Mouse (Mus musculus) naive thymus-derived CD4-positive, alpha-beta T cell, adult 2 months (primary cell): Measurements from ENCODE around the gene Gm10309.
A peak's percentile ranks its signal among the peaks of the same experiment; 100 is the strongest.
"Not testable (repeated sequence)": the region's sequence is repeated elsewhere in the genome, so short reads cannot be mapped to it uniquely, and the experiment has no call there.

Experiments
- DNase-seq: peaks from one replicate; pipeline ENCODE4 v3.0.0-alpha.2; 2011; ENCODE audit warnings: low read depth

The Gm10309 gene

GRCm38 (mm10) chr17:86514974-86515620, 10.1 kb upstream of the Gm10309 start:
- no peak for DNase-seq

GRCm38 (mm10) chr17:86509871-86510270, 4.8 kb upstream of the Gm10309 start:
- DNase-seq: no peak

- DNase-seq: no peak
Observed at GRCm38 (mm10) chr17:86508212-86508490, 3.1 kb upstream of the Gm10309 start.

- no peak for DNase-seq
Observed at GRCm38 (mm10) chr17:86507342-86508211, 2.5 kb upstream of the Gm10309 start.

- no peak for DNase-seq
Observed at GRCm38 (mm10) chr17:86506881-86507280, 1.8 kb upstream of the Gm10309 start.

GRCm38 (mm10) chr17:86503208-86503897, 1.7 kb downstream of the Gm10309 start:
- DNase-seq: no peak

- DNase-seq: no peak
Observed at GRCm38 (mm10) chr17:86501393-86501792, 3.6 kb downstream of the Gm10309 start.

GRCm38 (mm10) chr17:86499359-86500045, 5.5 kb downstream of the Gm10309 start:
- DNase-seq: no peak

- no peak for DNase-seq
Observed at GRCm38 (mm10) chr17:86497302-86497701, 7.7 kb downstream of the Gm10309 start.

- DNase-seq: peak; percentile 56
Observed at GRCm38 (mm10) chr17:86496123-86496771, 8.8 kb downstream of the Gm10309 start.

GRCm38 (mm10) chr17:86494895-86495294, 10.1 kb downstream of the Gm10309 start:
- DNase-seq: no peak

GRCm38 (mm10) chr17:86494494-86494893, 10.5 kb downstream of the Gm10309 start:
- no peak for DNase-seq

- no peak for DNase-seq
Observed at GRCm38 (mm10) chr17:86493891-86494420, 11.1 kb downstream of the Gm10309 start.

- DNase-seq: no peak
Observed at GRCm38 (mm10) chr17:86492376-86492775, 12.7 kb downstream of the Gm10309 start.

- no peak for DNase-seq
Observed at GRCm38 (mm10) chr17:86489827-86490226, 15.2 kb downstream of the Gm10309 start.

GRCm38 (mm10) chr17:86487450-86487849, 17.6 kb downstream of the Gm10309 start:
- DNase-seq: no peak

- no peak for DNase-seq
Observed at GRCm38 (mm10) chr17:86486657-86487056, 18.4 kb downstream of the Gm10309 start.

GRCm38 (mm10) chr17:86484087-86484737, 20.8 kb downstream of the Gm10309 start:
- DNase-seq: peak; percentile 71

GRCm38 (mm10) chr17:86482675-86483074, 22.4 kb downstream of the Gm10309 start:
- DNase-seq: no peak

- no peak for DNase-seq
Observed at GRCm38 (mm10) chr17:86479406-86479805, 25.6 kb downstream of the Gm10309 start.

- DNase-seq: not testable (repeated sequence)
Observed at GRCm38 (mm10) chr17:86477401-86477800, 27.6 kb downstream of the Gm10309 start.
